Mouse (Mus musculus): ENCODE data around the gene Trrap.

DNA sequence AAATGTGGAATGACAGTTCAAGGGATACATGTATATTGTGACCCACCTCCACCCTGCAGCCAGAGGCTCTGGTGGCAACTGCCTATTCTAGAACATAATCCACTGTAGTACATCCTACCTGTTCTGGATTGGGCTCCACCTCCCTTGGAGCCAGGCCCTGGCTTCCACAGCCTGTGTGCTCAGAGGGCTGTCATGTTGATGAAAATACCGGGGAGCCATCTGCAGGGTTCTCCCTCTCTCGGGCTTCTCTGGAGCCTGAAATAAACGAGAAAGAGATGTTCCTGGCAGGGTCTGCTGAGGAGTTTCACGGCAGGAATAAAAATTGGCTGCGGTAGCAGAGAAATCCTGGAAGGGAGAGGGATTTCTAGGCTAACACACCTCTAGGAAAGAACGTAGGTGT lies 47.8 kb upstream of the Trrap start:
- TF ChIP-seq CTCF (IDR thresholded peaks at IDR 0.05; ENCODE audit: low read depth, low read length) = no peak
- no peak for TF ChIP-seq POLR2A (IDR thresholded peaks at IDR 0.05; ENCODE audit: borderline replicate concordance, low read depth, low read length)

Data from bone marrow macrophage, adult 2 months (primary cell).